Mouse (Mus musculus): Measurements from ENCODE around the gene Med6.

DNA sequence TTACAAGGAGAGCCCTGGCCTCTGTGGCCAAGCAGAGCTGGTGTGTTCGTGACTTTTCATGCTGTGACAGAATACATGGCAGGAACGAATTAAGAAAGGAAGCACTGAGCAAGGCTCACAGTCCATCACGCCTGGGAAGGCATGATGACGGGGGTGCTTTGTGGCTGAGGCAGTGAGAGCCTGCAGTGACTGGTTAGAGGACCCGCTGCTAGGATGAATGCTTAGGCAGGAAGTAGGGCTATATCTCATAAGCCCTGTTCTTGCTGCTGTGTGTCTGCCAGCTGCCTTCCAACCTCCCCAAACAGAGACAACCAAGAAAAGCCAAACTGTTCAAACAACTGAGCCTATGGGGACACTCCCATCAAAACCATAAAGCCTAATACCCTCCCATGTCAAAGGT is 45.8 kb upstream of the Med6 start:
- TF ChIP-seq POLR2A (IDR thresholded peaks at IDR 0.05; ENCODE audit: low read depth, low read length) (no peak), CTCF (IDR thresholded peaks at IDR 0.05; ENCODE audit: extremely low read depth, insufficient read depth, insufficient read length, insufficient replicate concordance) (no peak)

All from spleen, adult 2 months (tissue).